Mouse (Mus musculus) brain, embryonic 14.5 days (tissue): ENCODE measurements around the gene Uchl5.

Experiments
- CTCF ChIP-seq: fragments of 200-500 bp; IDR thresholded peaks from 2 replicates; pipeline ENCODE4 v1.5.1; 2012; ENCODE audit warnings: inconsistent platforms, mild to moderate bottlenecking, moderate library complexity, borderline replicate concordance; ENCODE audit not compliant: insufficient read depth, insufficient read length; ENCODE audit errors: extremely low read depth
- POLR2A ChIP-seq: fragments of 200-500 bp; IDR thresholded peaks from 2 replicates; pipeline ENCODE4 v1.6.1; 2012; ENCODE audit warnings: mild to moderate bottlenecking, inconsistent platforms, borderline replicate concordance; ENCODE audit not compliant: poor library complexity, insufficient read depth, insufficient read length, severe bottlenecking; ENCODE audit errors: extremely low read depth

DNA sequence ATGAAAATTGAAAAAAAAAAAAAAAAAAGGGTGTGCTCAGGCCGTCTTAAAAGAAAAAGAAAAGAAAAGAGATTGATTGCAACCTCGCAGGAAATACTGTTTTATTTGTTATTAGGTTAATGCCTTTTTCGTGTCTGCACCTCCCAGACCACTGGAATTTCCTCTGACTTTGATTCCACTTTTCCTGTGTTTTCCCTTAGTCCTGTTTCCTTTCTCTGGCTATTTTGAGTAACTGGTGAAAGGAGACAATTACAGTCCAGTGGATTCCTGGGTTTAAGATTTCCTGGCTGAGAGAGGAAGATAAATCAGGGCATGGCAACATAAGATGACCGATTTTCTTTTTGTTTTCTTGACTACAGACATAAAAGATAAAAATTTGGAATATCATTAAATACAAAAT is 75.3 kb downstream of the Uchl5 start:
- TF ChIP-seq CTCF (no peak), POLR2A (no peak)
